Mouse (Mus musculus) ES-E14 (cell line): ENCODE results near the gene Stat4. TPM values are rescaled to one million over a fixed set of nuclear protein-coding genes. Genes with fewer than 3 reads are reported as not detected.

ENCODE experiments used
- DNase-seq: peaks from one replicate; pipeline ENCODE4 v3.0.0-alpha.2; 2013; ENCODE audit warnings: low read depth, low spot score
- H3K27ac ChIP-seq: 2 replicates; pipeline ENCODE4 v1.5.1; 2012; ENCODE audit warnings: low read depth, mild to moderate bottlenecking, low read length, moderate library complexity, mixed read lengths; ENCODE audit not compliant: poor library complexity, insufficient read depth, severe bottlenecking
- H3K36me3 ChIP-seq: 2 replicates; pipeline ENCODE4 v1.6.1; 2012; ENCODE audit warnings: mild to moderate bottlenecking, low read length, moderate library complexity, mixed read lengths; ENCODE audit not compliant: control insufficient read depth, poor library complexity, insufficient read depth, severe bottlenecking
- H3K4me1 ChIP-seq, 2 experiments: fragments of 150-350 bp in 1 of 2; sonication (generic) in 1 of 2; 2 replicates each; pipeline ENCODE4 v1.6.1; 2012; ENCODE audit warnings: low read length in 2 of 2, mild to moderate bottlenecking in 1 of 2, mixed read lengths in 1 of 2; ENCODE audit not compliant: control insufficient read depth in 2 of 2, insufficient read depth in 2 of 2, poor library complexity in 1 of 2
- H3K4me3 ChIP-seq, 2 experiments: fragments of 150-350 bp in 1 of 2; sonication (generic) in 1 of 2; 2 replicates each; pipeline ENCODE4 v1.5.1; 2012; ENCODE audit warnings: low read length in 2 of 2, low read depth in 1 of 2, mild to moderate bottlenecking in 1 of 2, mixed read lengths in 1 of 2; ENCODE audit not compliant: insufficient read depth in 1 of 2, poor library complexity in 1 of 2, severe bottlenecking in 1 of 2
- H3K9ac ChIP-seq: 2 replicates; pipeline ENCODE4 v1.6.1; 2012; ENCODE audit warnings: low read depth, mild to moderate bottlenecking, low read length, mixed read lengths; ENCODE audit not compliant: poor library complexity, insufficient read depth, severe bottlenecking
- H3K9me3 ChIP-seq: fragments of 150-350 bp; sonication (generic); 2 replicates; pipeline ENCODE4 v1.6.1; 2012; ENCODE audit warnings: low read depth, mild to moderate bottlenecking, low read length; ENCODE audit not compliant: control insufficient read depth, insufficient read depth
- CHD2 ChIP-seq: IDR thresholded peaks from 2 replicates; pipeline ENCODE4 v1.6.1; 2014; ENCODE audit warnings: mild to moderate bottlenecking, low read depth, low read length, inconsistent platforms
- HCFC1 ChIP-seq: IDR thresholded peaks from 2 replicates; pipeline ENCODE4 v1.6.1; 2012; ENCODE audit warnings: low read length, inconsistent platforms, borderline replicate concordance; ENCODE audit not compliant: insufficient read depth
- MAFK ChIP-seq: IDR thresholded peaks from 2 replicates; pipeline ENCODE4 v1.6.1; 2014; ENCODE audit warnings: mild to moderate bottlenecking, low read depth, low read length, inconsistent platforms; ENCODE audit not compliant: insufficient read depth
- ZC3H11A ChIP-seq: IDR thresholded peaks from 2 replicates; pipeline ENCODE4 v1.6.1; 2012; ENCODE audit warnings: low read depth, mild to moderate bottlenecking, inconsistent platforms, low read length, borderline replicate concordance
- ZNF384 ChIP-seq: IDR thresholded peaks from 2 replicates; pipeline ENCODE4 v1.6.1; 2012; ENCODE audit warnings: low read depth, low read length, inconsistent platforms
- in situ Hi-C, 2 experiments: fragments of 600-800 bp; cut with MboI; formaldehyde crosslinking; loops; one replicate each; pipeline ENCODE4 v1.15.1; 2025; ENCODE audit warnings: low sequenced_read_pairs in 2 of 2, inconsistent platforms in 1 of 2; ENCODE audit not compliant: unreplicated experiment in 2 of 2
- total RNA-seq: library from RNA; depleted of rRNA; stranded (reverse); fragments of 300-350 nt; gene quantifications from 2 replicates; pipeline ENCODE4 v1.2.3, GENCODE M21; 2012

Stat4 gene
- total RNA-seq, 1 experiment = 3.8 TPM

- TF ChIP-seq MAFK (no peak), ZC3H11A (no peak), ZNF384 (no peak), HCFC1 (no peak), CHD2 (no peak)
- no peak for DNase-seq
- Histone ChIP-seq H3K4me3 (no peak overlapping the region), H3K9ac (no peak overlapping the region), H3K27ac (no peak overlapping the region), H3K4me1 (no peaks in the 10 kb centered on the region), H3K9me3 (no peaks in the 10 kb centered on the region), H3K36me3 (no peaks in the 10 kb centered on the region)
- in situ Hi-C loops = no loop called here
Measured at GRCm38 (mm10) chr1:51968994-51969393, 18.0 kb upstream of the Stat4 start.

- no peak overlapping the region for H3K27ac ChIP-seq
- no peaks in the 10 kb centered on the region for H3K36me3 ChIP-seq
- H3K9me3 ChIP-seq = no peaks in the 10 kb centered on the region
- H3K4me1 ChIP-seq = no peaks in the 10 kb centered on the region
- no peak for DNase-seq
- no peak overlapping the region for H3K9ac ChIP-seq
- TF ChIP-seq ZC3H11A = no peak
- no peak for TF ChIP-seq CHD2
- TF ChIP-seq ZNF384 = no peak
- no peak for TF ChIP-seq MAFK
- no peak for TF ChIP-seq HCFC1
- in situ Hi-C loops = no loop called here
- no peak overlapping the region for H3K4me3 ChIP-seq
Measured at GRCm38 (mm10) chr1:51970182-51970581, 16.8 kb upstream of the Stat4 start.

- no peaks in the 10 kb centered on the region for H3K4me1 ChIP-seq
- no peak overlapping the region for H3K27ac ChIP-seq
- H3K9me3 ChIP-seq = no peaks in the 10 kb centered on the region
- in situ Hi-C loops = no loop called here
- no peak overlapping the region for H3K9ac ChIP-seq
- DNase-seq = no peak
- TF ChIP-seq HCFC1 (no peak), MAFK (no peak), CHD2 (no peak)
- no peak overlapping the region for H3K4me3 ChIP-seq
- H3K36me3 ChIP-seq = no peaks in the 10 kb centered on the region
Measured at GRCm38 (mm10) chr1:51975589-51975988, 11.4 kb upstream of the Stat4 start.

- Histone ChIP-seq H3K27ac (no peak overlapping the region), H3K9me3 (no peaks in the 10 kb centered on the region), H3K4me1 (no peaks in the 10 kb centered on the region), H3K9ac (no peak overlapping the region), H3K36me3 (no peaks in the 10 kb centered on the region), H3K4me3 (no peak overlapping the region)
- no peak for DNase-seq
- in situ Hi-C loops = no loop called here
- no peak for TF ChIP-seq ZNF384
- no peak for TF ChIP-seq HCFC1
- no peak for TF ChIP-seq CHD2
- TF ChIP-seq ZC3H11A = no peak
- no peak for TF ChIP-seq MAFK
Measured at GRCm38 (mm10) chr1:51979048-51979447, 7.9 kb upstream of the Stat4 start.

GRCm38 (mm10) chr1:51991983-51992609, 5.1 kb downstream of the Stat4 start:
- no peak overlapping the region for H3K27ac ChIP-seq
- H3K9ac ChIP-seq = no peak overlapping the region
- no peak for DNase-seq
- H3K4me3 ChIP-seq = no peak overlapping the region
- no peaks in the 10 kb centered on the region for H3K36me3 ChIP-seq
- no peaks in the 10 kb centered on the region for H3K4me1 ChIP-seq
- in situ Hi-C loops = no loop called here
- H3K9me3 ChIP-seq = no peaks in the 10 kb centered on the region
- no peak for TF ChIP-seq ZC3H11A
- TF ChIP-seq CHD2 = no peak
- TF ChIP-seq HCFC1 = no peak
- no peak for TF ChIP-seq ZNF384
- no peak for TF ChIP-seq MAFK
